Mouse (Mus musculus) liver, adult 2 months (tissue): Measurements from ENCODE around the gene Iqck. TPM values are rescaled to one million over a fixed set of nuclear protein-coding genes. Genes with fewer than 3 reads are reported as not detected.

Experiments used
- DNase-seq: peaks from one replicate; pipeline ENCODE4 v3.0.0-alpha.2; 2011; ENCODE audit warnings: low read depth, low spot score; ENCODE audit errors: extremely low read depth
- H3K27ac ChIP-seq: fragments of 200-500 bp; replicated peaks from 2 replicates; pipeline ENCODE4 v1.5.1; 2012; ENCODE audit warnings: low read depth, mild to moderate bottlenecking, control low read depth, inconsistent platforms, low read length; ENCODE audit not compliant: insufficient read depth
- H3K27me3 ChIP-seq: fragments of 200-500 bp; 2 replicates; pipeline ENCODE4 v1.6.1; 2012; ENCODE audit warnings: mild to moderate bottlenecking, moderate library complexity, low read length, inconsistent platforms; ENCODE audit not compliant: control insufficient read depth, insufficient read depth
- H3K36me3 ChIP-seq: fragments of 200-500 bp; 2 replicates; pipeline ENCODE4 v1.6.1; 2012; ENCODE audit warnings: low read length, inconsistent platforms; ENCODE audit not compliant: control insufficient read depth, insufficient read depth
- H3K4me1 ChIP-seq: fragments of 200-500 bp; 2 replicates; pipeline ENCODE4 v1.6.1; 2011; ENCODE audit warnings: low read length; ENCODE audit not compliant: control insufficient read depth, insufficient read depth
- H3K4me3 ChIP-seq: fragments of 200-500 bp; 2 replicates; pipeline ENCODE4 v1.5.1; 2011; ENCODE audit warnings: low read depth, mild to moderate bottlenecking, control low read depth, low read length, moderate library complexity; ENCODE audit not compliant: insufficient read depth
- H3K79me2 ChIP-seq: fragments of 200-500 bp; 2 replicates; pipeline ENCODE4 v1.6.1; 2012; ENCODE audit warnings: inconsistent platforms, mild to moderate bottlenecking, low read length, moderate library complexity; ENCODE audit not compliant: control insufficient read depth, insufficient read depth
- H3K9ac ChIP-seq: fragments of 200-500 bp; 2 replicates; pipeline ENCODE4 v1.6.1; 2012; ENCODE audit warnings: low read depth, mild to moderate bottlenecking, control low read depth, inconsistent platforms, low read length
- CTCF ChIP-seq: fragments of 200-500 bp; IDR thresholded peaks from 2 replicates; pipeline ENCODE4 v1.5.1; 2011; ENCODE audit warnings: low read depth, low read length, control low read depth
- POLR2A ChIP-seq: fragments of 200-500 bp; IDR thresholded peaks from 2 replicates; pipeline ENCODE4 v1.6.1; 2011; ENCODE audit warnings: low read length, control low read depth; ENCODE audit not compliant: insufficient read depth; ENCODE audit errors: extremely low read depth
- WGBS: fragments of 180-500 bp; shearing (Covaris S2); methylation state at CpG from one replicate; pipeline ENCODE4 v1.1.7; 2018; 5-methylcytosine and 5-hydroxymethylcytosine counted together
- polyA plus RNA-seq: library from polyadenylated mRNA; depleted of rRNA; stranded (reverse); fragments of >200 nt; gene quantifications from 2 replicates; pipeline ENCODE4 v1.2.3, GENCODE M21; 2012
- total RNA-seq: library from RNA; depleted of rRNA; stranded (reverse); fragments of >200 nt; gene quantifications from 2 replicates; pipeline ENCODE4 v1.2.3, GENCODE M21; 2014

The Iqck gene
- total and polyA plus RNA-seq, 2 experiments = 0.07 to 0.09 TPM

- Histone ChIP-seq H3K4me3 (no peak overlapping the region), H3K4me1 (no peaks in the 10 kb centered on the region), H3K36me3 (no peaks in the 10 kb centered on the region), H3K79me2 (no peaks in the 10 kb centered on the region), H3K27ac (no peak overlapping the region), H3K9ac (no peak overlapping the region), H3K27me3 (no peaks in the 10 kb centered on the region)
- DNase-seq = no peak
- no peak for TF ChIP-seq CTCF
- TF ChIP-seq POLR2A = no peak
- 27% methylated on average over 16 of the region's 16 CpGs for WGBS
Observed at GRCm38 (mm10) chr7:118929601-118930311, 74.2 kb downstream of the Iqck start.

- 89% methylated on average over 17 of the region's 17 CpGs for WGBS
- H3K79me2 ChIP-seq = no peaks in the 10 kb centered on the region
- no peak overlapping the region for H3K9ac ChIP-seq
- H3K27me3 ChIP-seq = no peaks in the 10 kb centered on the region
- no peak for DNase-seq
- peaks cover 6% of the 10 kb centered on the region for H3K4me1 ChIP-seq
- H3K36me3 ChIP-seq = no peaks in the 10 kb centered on the region
- TF ChIP-seq POLR2A (no peak), CTCF (no peak)
- H3K4me3 ChIP-seq = no peak overlapping the region
- no peak overlapping the region for H3K27ac ChIP-seq
Observed at GRCm38 (mm10) chr7:118931502-118932395, 76.2 kb downstream of the Iqck start.

- TF ChIP-seq POLR2A (no peak), CTCF (no peak)
- Histone ChIP-seq H3K27ac (no peak overlapping the region), H3K4me3 (no peak overlapping the region), H3K36me3 (no peaks in the 10 kb centered on the region), H3K27me3 (no peaks in the 10 kb centered on the region), H3K4me1 (peaks cover 6% of the 10 kb centered on the region), H3K9ac (no peak overlapping the region), H3K79me2 (no peaks in the 10 kb centered on the region)
- peak; percentile 95 for DNase-seq
- 10% methylated on average over 2 of the region's 2 CpGs for WGBS
Observed at GRCm38 (mm10) chr7:118935306-118935705, 79.8 kb downstream of the Iqck start.

GRCm38 (mm10) chr7:118936844-118937243, 81.3 kb downstream of the Iqck start:
- Histone ChIP-seq H3K27ac (no peak overlapping the region), H3K79me2 (no peaks in the 10 kb centered on the region)
- DNase-seq = peak; percentile 21

GRCm38 (mm10) chr7:118937469-118938387, 82.2 kb downstream of the Iqck start:
- TF ChIP-seq POLR2A = no peak
- no peak for TF ChIP-seq CTCF
- no peaks in the 10 kb centered on the region for H3K36me3 ChIP-seq
- no peak overlapping the region for H3K4me3 ChIP-seq
- H3K9ac ChIP-seq = no peak overlapping the region
- peaks cover 6% of the 10 kb centered on the region for H3K4me1 ChIP-seq
- no peak for DNase-seq
- no peak overlapping the region for H3K27ac ChIP-seq
- H3K27me3 ChIP-seq = no peaks in the 10 kb centered on the region
- H3K79me2 ChIP-seq = no peaks in the 10 kb centered on the region
- WGBS = 73% methylated on average over 11 of the region's 11 CpGs

More at GRCm38 (mm10) chr7:118936844-118937243, 81.3 kb downstream of the Iqck start:
- H3K4me1 ChIP-seq = peaks cover 6% of the 10 kb centered on the region
- no peaks in the 10 kb centered on the region for H3K36me3 ChIP-seq
- no peak for TF ChIP-seq CTCF
- TF ChIP-seq POLR2A = no peak
- H3K4me3 ChIP-seq = no peak overlapping the region
- no peaks in the 10 kb centered on the region for H3K27me3 ChIP-seq
- no peak overlapping the region for H3K9ac ChIP-seq
- WGBS = 76% methylated on average over 4 of the region's 4 CpGs
